ENCODE assay signal across 9 mouse cellular contexts in genomic region chr2:140065676-140066075, GRCm38 (mm10). TPM values are rescaled to one million over a fixed set of nuclear protein-coding genes. Genes with fewer than 3 reads are reported as not detected.
DNase-seq lines count a peak whose midpoint lies in the region; ATAC-seq and TF ChIP-seq lines count a peak whose summit lies in the region.
"Had no signal": no experiment of that assay in that cellular context is flagged by ENCODE, and none has a peak within 500 bp of the region (broad histone marks: within the 10 kb centered on the region; RNA-seq: fewer than 3 reads in every experiment).

No protein-coding gene starts in this region.

- no peak for ATAC-seq in hindbrain, embryonic 16.5 days
- no peak for ATAC-seq in midbrain, postnatal 0 days (ENCODE audit: low FRiP score)

- H3K27ac ChIP-seq in testis, adult 2 months (ENCODE audit: control insufficient read depth, insufficient read depth, low read depth, low read length), result peak overlapping the region; percentile 70
- no peak overlapping the region; the same call in 1 of the 2 replicates for H3K27ac ChIP-seq in hindbrain, embryonic 16.5 days (ENCODE audit: low read depth, low read length)
- H3K27ac ChIP-seq in midbrain, postnatal 0 days (ENCODE audit: low read depth, low read length), result peak overlapping the region; percentile 93; the same call in 1 of the 2 replicates

- peaks cover 4% of the 10 kb centered on the region for H3K4me1 ChIP-seq in testis, adult 2 months (ENCODE audit: control insufficient read depth, insufficient read depth, low read length)
- H3K4me1 ChIP-seq in hindbrain, embryonic 16.5 days (ENCODE audit: control insufficient read depth, insufficient read depth, low read depth, low read length), result peaks cover 8% of the 10 kb centered on the region
- no peaks in the 10 kb centered on the region for H3K4me1 ChIP-seq in midbrain, postnatal 0 days (ENCODE audit: insufficient read depth, low read length)

- H3K27me3 ChIP-seq in testis, adult 2 months (ENCODE audit: control insufficient read depth, insufficient read depth, low read length), result no peaks in the 10 kb centered on the region
- no peaks in the 10 kb centered on the region for H3K27me3 ChIP-seq in hindbrain, embryonic 16.5 days (replicated peaks; ENCODE audit: control insufficient read depth, insufficient read depth, low read length)
- H3K27me3 ChIP-seq in midbrain, postnatal 0 days (ENCODE audit: insufficient read depth, low read length), result no peaks in the 10 kb centered on the region
- H3K27me3 ChIP-seq: Patski had no signal

- peak overlapping the region; percentile 76 for H3K4me2 ChIP-seq in hindbrain, embryonic 16.5 days (ENCODE audit: low read length)
- peak overlapping the region; percentile 74 for H3K4me2 ChIP-seq in midbrain, postnatal 0 days (ENCODE audit: low read depth, low read length, poor library complexity, severe bottlenecking)

- peak overlapping the region; percentile 96 for H3K4me3 ChIP-seq in testis, adult 2 months (ENCODE audit: control insufficient read depth, low read depth, low read length)
- peak overlapping the region; percentile 98 for H3K4me3 ChIP-seq in hindbrain, embryonic 16.5 days (ENCODE audit: low read length)
- peak overlapping the region; percentile 92 for H3K4me3 ChIP-seq in midbrain, postnatal 0 days (ENCODE audit: low read depth, low read length)

- DNase-seq in cerebellum, adult 11-12 months, result peak; percentile 10
- no peak for DNase-seq in cerebellum, adult 8-10 months
- DNase-seq in testis, postnatal 14 days (ENCODE audit: low spot score), result no peak
- peak; percentile 4 for DNase-seq in midbrain, postnatal 0 days (ENCODE audit: low spot score)
- DNase-seq in layer of hippocampus, postnatal 36 days, result no peak
- no peak for DNase-seq in thymus, postnatal 10 days (ENCODE audit: low spot score in 2 of 2)

- no peaks in the 10 kb centered on the region for H3K9me3 ChIP-seq in hindbrain, embryonic 16.5 days (ENCODE audit: control insufficient read depth, low read length)
- H3K9me3 ChIP-seq in midbrain, postnatal 0 days (ENCODE audit: low read length), result no peaks in the 10 kb centered on the region

- no peak; the same call in 1 of the 2 replicates for TF ChIP-seq CTCF in testis, adult 2 months (IDR thresholded peaks at IDR 0.05; ENCODE audit: control insufficient read depth, insufficient read depth, insufficient replicate concordance, low read depth, low read length)
- TF ChIP-seq CTCF in midbrain, postnatal 0 days (IDR thresholded peaks at IDR 0.05), result peak; percentile 51

- TF ChIP-seq POLR2A in testis, adult 2 months (IDR thresholded peaks at IDR 0.05; ENCODE audit: control insufficient read depth, low read depth, low read length), result no peak; the same call in 1 of the 2 replicates

- no peaks in the 10 kb centered on the region for H3K36me3 ChIP-seq in testis, adult 2 months (ENCODE audit: control insufficient read depth, insufficient read depth, low read length)
- H3K36me3 ChIP-seq in hindbrain, embryonic 16.5 days (ENCODE audit: control insufficient read depth, insufficient read depth, low read length), result no peaks in the 10 kb centered on the region
- H3K36me3 ChIP-seq in midbrain, postnatal 0 days (ENCODE audit: insufficient read depth, low read length), result no peaks in the 10 kb centered on the region

- WGBS in hindbrain, embryonic 16.5 days, result 86% methylated on average over 8 of the region's 8 CpGs
- 84% methylated on average over 8 of the region's 8 CpGs for WGBS in midbrain, postnatal 0 days

- peak overlapping the region; percentile 91 for H3K9ac ChIP-seq in hindbrain, embryonic 16.5 days (ENCODE audit: low read depth, low read length)
- peak overlapping the region; percentile 85 for H3K9ac ChIP-seq in midbrain, postnatal 0 days (replicated peaks; ENCODE audit: low read length, poor library complexity, severe bottlenecking)

RNA-seq across cellular contexts. Expression of gene Tasp1, which starts 0.9 kb away (rescaled TPM):
- polyA plus RNA-seq in testis, adult 2 months (2012; rRNA removed), result 29.1 and 31.7 TPM in 2 replicates
- polyA plus RNA-seq in hindbrain, embryonic 16.5 days (2015; fragmentation: Nextera tagmentation; extraction: Ambion mirVana), result 21.6 and 24.6 TPM in 2 replicates
- 15.2 and 19.6 TPM in 2 replicates for total RNA-seq in midbrain, postnatal 0 days (2014; rRNA removed)
- polyA plus RNA-seq in midbrain, postnatal 0 days (2015; fragmentation: Nextera tagmentation; extraction: Ambion mirVana), result 23.1 and 24.1 TPM in 2 replicates
- total RNA-seq in layer of hippocampus, postnatal 36 days (2021), result 10 to 100 TPM; 29.6 to 30.6 TPM

Comparison
In these comparisons a context has a peak if more than half of its experiments do, and no peak if none do; other contexts are left out.
1. DNase-seq: peak in cerebellum, adult 11-12 months (single experiment) and midbrain, postnatal 0 days (single experiment); none in cerebellum, adult 8-10 months (single experiment), testis, postnatal 14 days (single experiment), layer of hippocampus, postnatal 36 days (0 of 2) and thymus, postnatal 10 days (0 of 2).
2. Peak in every context shown above with its lines, with median percentiles within 50 percentile points of each other: H3K4me3 ChIP-seq.